In the genomic region with DNA sequence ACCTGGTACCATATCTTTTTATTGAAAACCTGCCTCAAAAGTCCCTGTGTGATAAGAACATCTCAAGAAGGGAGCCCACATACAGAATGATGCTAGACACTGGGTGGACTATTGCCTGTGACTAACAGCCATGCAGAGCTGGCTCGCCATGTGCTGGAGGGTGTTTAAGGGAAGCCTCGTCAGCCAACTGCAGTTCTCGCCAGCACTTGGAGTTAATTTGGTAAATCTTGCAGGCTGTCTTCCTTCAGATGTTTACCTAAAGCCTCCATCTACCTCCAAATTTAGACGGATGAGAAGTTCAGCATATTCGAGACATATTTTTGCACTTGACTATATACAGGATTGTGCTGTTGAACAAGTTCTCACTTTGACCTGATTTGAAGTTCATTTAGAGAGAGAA, we compare ENCODE assay signal across 21 mouse cellular contexts. TPM values are rescaled to one million over a fixed set of nuclear protein-coding genes. Genes with fewer than 3 reads are reported as not detected.
DNase-seq lines count a peak whose midpoint lies in the region; ATAC-seq and TF ChIP-seq lines count a peak whose summit lies in the region.
"Had no signal": no experiment of that assay in that cellular context is flagged by ENCODE, and none has a peak within 500 bp of the region (broad histone marks: within the 10 kb centered on the region; RNA-seq: fewer than 3 reads in every experiment).

No protein-coding gene starts in this region.

- H3K9me3 ChIP-seq in intestine, embryonic 16.5 days (ENCODE audit: control insufficient read depth, low read length): no peaks in the 10 kb centered on the region
- H3K9me3 ChIP-seq: heart, embryonic 10.5 days; kidney, embryonic 15.5 days; neural tube, embryonic 15.5 days had no signal

- H3K9ac ChIP-seq in intestine, embryonic 16.5 days (ENCODE audit: low read depth, low read length): no peak overlapping the region
- H3K9ac ChIP-seq: kidney, embryonic 15.5 days; neural tube, embryonic 15.5 days had no signal

- H3K4me3 ChIP-seq in cortical plate, adult 2 months (ENCODE audit: insufficient read depth, low read length): no peak overlapping the region
- no peak overlapping the region for H3K4me3 ChIP-seq in intestine, embryonic 16.5 days (ENCODE audit: low read length)
- H3K4me3 ChIP-seq: gastrocnemius, adult 2 months; heart, embryonic 10.5 days; kidney, embryonic 15.5 days; neural tube, embryonic 15.5 days had no signal

- WGBS in intestine, embryonic 16.5 days: 80% methylated on average over 5 of the region's 5 CpGs

- H3K27ac ChIP-seq in cortical plate, adult 2 months (ENCODE audit: insufficient read depth, low read length): peak overlapping the region; percentile 58; the same call in 1 of the 2 replicates
- H3K27ac ChIP-seq in intestine, embryonic 16.5 days (ENCODE audit: low read length): no peak overlapping the region
- H3K27ac ChIP-seq: gastrocnemius, adult 2 months; heart, embryonic 10.5 days; kidney, embryonic 15.5 days; macrophage; neural tube, embryonic 15.5 days had no signal

- peaks cover 4% of the 10 kb centered on the region for H3K4me1 ChIP-seq in cortical plate, adult 2 months (ENCODE audit: control insufficient read depth, insufficient read depth, low read length)
- H3K4me1 ChIP-seq in intestine, embryonic 16.5 days (ENCODE audit: control insufficient read depth, insufficient read depth, low read length): no peaks in the 10 kb centered on the region

- H3K4me2 ChIP-seq in intestine, embryonic 16.5 days (ENCODE audit: low read depth, low read length): no peak overlapping the region
- H3K4me2 ChIP-seq: kidney, embryonic 15.5 days; neural tube, embryonic 15.5 days had no signal

- H3K36me3 ChIP-seq in intestine, embryonic 16.5 days (ENCODE audit: control insufficient read depth, insufficient read depth, low read length): no peaks in the 10 kb centered on the region
- H3K36me3 ChIP-seq: heart, embryonic 10.5 days; kidney, embryonic 15.5 days; neural tube, embryonic 15.5 days had no signal

- TF ChIP-seq CTCF in cortical plate, adult 2 months (IDR thresholded peaks at IDR 0.05; ENCODE audit: extremely low read depth, insufficient read depth, low read length): no peak

- peak; percentile 86 for ATAC-seq in frontal cortex, adult (ENCODE audit: low TSS enrichment)
- ATAC-seq in intestine, embryonic 16.5 days: no peak
- ATAC-seq: forebrain, embryonic 16.5 days; lung, postnatal 0 days had no signal

- no peaks in the 10 kb centered on the region for H3K27me3 ChIP-seq in intestine, embryonic 16.5 days (replicated peaks; ENCODE audit: control insufficient read depth, insufficient read depth, low read length)
- H3K27me3 ChIP-seq: neural tube, embryonic 15.5 days had no signal

- intact Hi-C loops in left cerebral cortex, postnatal 14 days (cut with DNase I): loop anchor here (5.0 kb wide), 1 partner anchor 75 kb away; no protein-coding TSS in a partner anchor

- DNase-seq in frontal cortex, postnatal 25 days (ENCODE audit: low spot score in 2 of 2): no peak
- peak; percentile 65 to 82 for DNase-seq in left cerebral cortex, postnatal 14 days (ENCODE audit: low spot score in 2 of 2)
- DNase-seq in right cerebral cortex, postnatal 14 days: peak; percentile 51
- DNase-seq in cerebellum, adult 9-11 months: no peak
- DNase-seq in adrenal gland, postnatal 10 days: no peak
- DNase-seq: adrenal gland, postnatal 36 days; cerebellum, adult 11 months; gastrocnemius, adult 2 months; kidney, adult 11 months; kidney, postnatal 36 days; thymus, adult 2 months; thymus, postnatal 4 days had no signal

- no peak for TF ChIP-seq POLR2A in cortical plate, adult 2 months (IDR thresholded peaks at IDR 0.05; ENCODE audit: extremely low read depth, insufficient read depth, low read length)

RNA-seq across cellular contexts. Expression of a gene that starts 8.3 kb away (rescaled TPM):
- 11.6 and 13.1 TPM in 2 replicates for polyA plus RNA-seq in cortical plate, adult 2 months (2012; rRNA removed)
- total RNA-seq in left cerebral cortex, postnatal 14 days (2021): 1 to 10 TPM; 5.5 to 7.5 TPM
- under 1 TPM; 0.76 to 0.93 TPM for total RNA-seq in adrenal gland, postnatal 10 days (2021)
- polyA plus RNA-seq in intestine, embryonic 16.5 days (2015; fragmentation: Nextera tagmentation; extraction: Ambion mirVana): 5.9 and 9.1 TPM in 2 replicates
- polyA plus RNA-seq: macrophage had no signal

Comparison
In these comparisons a context has a peak if more than half of its experiments do, and no peak if none do; other contexts are left out.
1. DNase-seq: peak in left cerebral cortex, postnatal 14 days (2 of 2) and right cerebral cortex, postnatal 14 days (single experiment); none in frontal cortex, postnatal 25 days (0 of 2), cerebellum, adult 9-11 months (single experiment) and adrenal gland, postnatal 10 days (single experiment).